Mouse (Mus musculus) heart, postnatal 0 days (tissue): Measurements from ENCODE around the gene Farp1.

Experiments
- CTCF ChIP-seq: IDR thresholded peaks from 2 replicates; pipeline ENCODE4 v1.5.1; 2016; ENCODE audit warnings: antibody characterized with exemption, control low read depth, low read depth
- EP300 ChIP-seq: IDR thresholded peaks from 2 replicates; pipeline ENCODE4 v1.6.1; 2016; ENCODE audit warnings: antibody characterized with exemption, low read depth

DNA sequence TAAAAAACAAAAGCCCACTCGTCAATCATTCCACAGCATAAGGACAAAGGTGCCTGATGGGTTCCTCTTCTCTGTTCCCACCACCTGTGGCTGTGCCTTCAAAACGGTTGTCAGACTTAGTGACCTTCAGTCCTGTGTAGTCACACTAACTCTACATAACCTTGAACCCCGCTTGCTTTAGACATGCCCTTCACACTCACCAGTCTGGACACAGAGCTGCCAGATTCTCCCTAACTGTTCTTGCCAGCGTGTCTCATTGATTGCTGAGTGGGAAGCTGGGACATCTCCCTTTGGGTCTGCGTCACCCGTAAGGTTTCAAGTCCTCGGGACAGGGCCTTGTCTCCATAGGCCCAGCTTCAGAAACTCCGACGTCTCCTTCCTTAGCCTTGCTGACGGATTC, 217.5 kb downstream of the Farp1 start:
- TF ChIP-seq CTCF: no peak
- TF ChIP-seq EP300: no peak
